Mouse (Mus musculus) spleen, embryonic (tissue): ENCODE measurements around the gene Zdhhc25.

Experiments used
- CTCF ChIA-PET: fragments of 350-600 bp; sonication (Branson Sonifier 250); formaldehyde crosslinking; loops from one replicate; lab custom pipeline; 2022; lab: Charles Lee

Gene Zdhhc25

DNA sequence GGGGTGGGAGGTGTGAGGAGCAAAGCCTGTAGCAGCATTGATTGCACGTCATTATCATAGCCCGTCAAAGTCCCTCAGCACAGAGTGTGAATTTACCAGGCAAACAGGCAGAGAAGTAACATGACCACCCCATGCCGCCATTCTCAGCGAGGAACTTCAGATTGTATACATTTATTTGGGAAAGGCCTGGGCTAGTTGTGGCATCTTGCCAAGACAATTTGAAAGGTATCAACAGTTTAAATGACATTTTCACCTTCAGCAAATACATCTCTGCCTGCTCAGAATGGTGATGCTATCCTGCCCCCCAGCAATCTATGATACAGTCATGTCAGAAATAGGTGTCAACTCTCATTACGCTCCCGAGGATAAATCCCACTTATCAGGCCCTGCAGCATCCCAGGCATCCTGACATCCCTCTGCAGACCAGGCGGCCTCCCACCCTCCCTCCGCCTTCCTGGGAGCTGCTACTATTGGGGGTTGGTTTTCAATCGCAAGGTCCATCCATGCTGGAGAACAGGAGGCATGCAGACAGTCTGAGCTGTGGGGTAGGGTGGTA, 28.8 kb downstream of the Zdhhc25 start:
- CTCF ChIA-PET, result no interaction called here

DNA sequence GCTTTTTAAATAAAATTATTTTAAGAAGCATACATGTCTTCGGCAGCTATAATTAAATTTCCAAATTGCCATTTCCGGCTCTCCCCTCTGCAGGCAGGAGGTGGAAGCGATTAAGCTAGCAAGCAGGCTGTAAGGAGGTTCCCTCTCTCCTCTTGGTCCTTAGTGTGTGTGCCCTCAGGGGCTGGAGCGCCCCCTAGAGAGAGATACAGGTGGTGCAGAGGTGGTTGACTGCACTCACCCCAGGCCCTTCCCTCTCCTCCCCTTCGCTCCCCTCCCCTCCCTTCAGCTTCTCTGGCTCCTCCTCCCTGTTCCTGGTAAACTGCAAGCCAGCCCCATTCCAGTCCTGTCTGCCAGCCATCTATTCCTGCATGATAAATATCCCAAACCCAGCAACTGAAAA, 35.1 kb downstream of the Zdhhc25 start:
- CTCF ChIA-PET, result no interaction called here

GRCm38 (mm10) chr15:88651019-88651418, 50.9 kb downstream of the Zdhhc25 start:
- CTCF ChIA-PET, result no interaction called here
